Mouse (Mus musculus) MEL (cell line): ENCODE data around the gene Kidins220. TPM values are rescaled to one million over a fixed set of nuclear protein-coding genes. Genes with fewer than 3 reads are reported as not detected.

Experiments
- DNase-seq: peaks from one replicate; pipeline ENCODE4 v3.0.0; 2011; ENCODE audit warnings: low read depth, low spot score
- H3K27ac ChIP-seq: 2 replicates; pipeline ENCODE4 v1.5.1; 2012; ENCODE audit warnings: low read depth, mild to moderate bottlenecking, control low read depth, low read length, moderate library complexity; ENCODE audit not compliant: control insufficient read depth
- H3K27me3 ChIP-seq, 2 experiments: fragments of 150-350 bp in 1 of 2; sonication (generic) in 1 of 2; 2 replicates each; pipeline ENCODE4 v1.6.1; 2012; ENCODE audit warnings: low read length in 2 of 2, mild to moderate bottlenecking in 2 of 2, improper control_type of control experiment in 1 of 2, moderate library complexity in 1 of 2; ENCODE audit not compliant: insufficient read depth in 2 of 2, control insufficient read depth in 1 of 2
- H3K36me3 ChIP-seq, 2 experiments: 2 replicates each; pipeline ENCODE4 v1.6.1; 2012 to 2014; ENCODE audit warnings: low read length in 2 of 2, improper control_type of control experiment in 1 of 2, inconsistent platforms in 1 of 2, mild to moderate bottlenecking in 1 of 2; ENCODE audit not compliant: insufficient read depth in 2 of 2, control insufficient read depth in 1 of 2
- H3K4me1 ChIP-seq, 2 experiments: fragments of 150-350 bp in 1 of 2; sonication (generic) in 1 of 2; 2 replicates each; pipeline ENCODE4 v1.6.1; 2012; ENCODE audit warnings: low read length in 2 of 2, improper control_type of control experiment in 1 of 2, mild to moderate bottlenecking in 1 of 2; ENCODE audit not compliant: insufficient read depth in 2 of 2, control insufficient read depth in 1 of 2
- H3K4me3 ChIP-seq, 2 experiments: fragments of 150-350 bp in 1 of 2; sonication (generic) in 1 of 2; 2 replicates each; pipeline ENCODE4 v1.5.1; 2012; ENCODE audit warnings: low read depth in 2 of 2, low read length in 2 of 2, mild to moderate bottlenecking in 2 of 2, moderate library complexity in 2 of 2, control low read depth in 1 of 2, improper control_type of control experiment in 1 of 2; ENCODE audit not compliant: control insufficient read depth in 1 of 2, insufficient read depth in 1 of 2
- H3K79me2 ChIP-seq: 2 replicates; pipeline ENCODE4 v1.6.1; 2012; ENCODE audit warnings: mild to moderate bottlenecking, low read length, moderate library complexity; ENCODE audit not compliant: control insufficient read depth, poor library complexity, insufficient read depth
- H3K9ac ChIP-seq: 2 replicates; pipeline ENCODE4 v1.6.1; 2012; ENCODE audit warnings: low read depth, mild to moderate bottlenecking, control low read depth, low read length, moderate library complexity; ENCODE audit not compliant: control insufficient read depth, poor library complexity, severe bottlenecking
- H3K9me3 ChIP-seq: fragments of 150-350 bp; sonication (generic); replicated peaks from 2 replicates; pipeline ENCODE4 v1.6.1; 2012; ENCODE audit warnings: mild to moderate bottlenecking, low read length, improper control_type of control experiment, moderate library complexity; ENCODE audit not compliant: insufficient read depth
- BHLHE40 ChIP-seq: IDR thresholded peaks from 2 replicates; pipeline ENCODE4 v1.6.1; 2012; ENCODE audit warnings: low read depth, mild to moderate bottlenecking, inconsistent platforms, low read length, improper control_type of control experiment, borderline replicate concordance
- CHD1 ChIP-seq: IDR thresholded peaks from 2 replicates; pipeline ENCODE4 v1.6.1; 2012; ENCODE audit warnings: low read depth, mild to moderate bottlenecking, inconsistent platforms, low read length, improper control_type of control experiment
- CHD2 ChIP-seq: IDR thresholded peaks from 2 replicates; pipeline ENCODE4 v1.6.1; 2011; ENCODE audit warnings: low read length, improper control_type of control experiment
- ELF1 ChIP-seq: IDR thresholded peaks from 2 replicates; pipeline ENCODE4 v1.6.1; 2014; ENCODE audit warnings: low read depth, mild to moderate bottlenecking, inconsistent platforms, low read length, improper control_type of control experiment, moderate library complexity
- EP300 ChIP-seq, 2 experiments: IDR thresholded peaks; 2 replicates each; pipeline ENCODE4 v1.6.1; 2011; ENCODE audit warnings: improper control_type of control experiment in 2 of 2, low read length in 2 of 2, low read depth in 1 of 2, mild to moderate bottlenecking in 1 of 2
- ETS1 ChIP-seq: IDR thresholded peaks from 2 replicates; pipeline ENCODE4 v1.6.1; 2012; ENCODE audit warnings: low read depth, mild to moderate bottlenecking, inconsistent platforms, low read length, improper control_type of control experiment, moderate library complexity
- GABPA ChIP-seq: IDR thresholded peaks from 2 replicates; pipeline ENCODE4 v1.6.1; 2012; ENCODE audit warnings: low read depth, mild to moderate bottlenecking, inconsistent platforms, low read length, improper control_type of control experiment, moderate library complexity
- HCFC1 ChIP-seq: IDR thresholded peaks from 2 replicates; pipeline ENCODE4 v1.6.1; 2012; ENCODE audit warnings: low read depth, mild to moderate bottlenecking, inconsistent platforms, low read length, improper control_type of control experiment, moderate library complexity
- JUND ChIP-seq: IDR thresholded peaks from 2 replicates; pipeline ENCODE4 v1.6.1; 2011; ENCODE audit warnings: low read depth, mild to moderate bottlenecking, improper control_type of control experiment, low read length
- KAT2A ChIP-seq: conservative IDR thresholded peaks from 2 replicates; pipeline ENCODE4 v1.6.1; 2012; ENCODE audit warnings: low read depth, low read length, improper control_type of control experiment, inconsistent platforms
- MAFK ChIP-seq: IDR thresholded peaks from 2 replicates; pipeline ENCODE4 v1.6.1; 2011; ENCODE audit warnings: low read depth, mild to moderate bottlenecking, low read length, improper control_type of control experiment, borderline replicate concordance
- MAX ChIP-seq: IDR thresholded peaks from 2 replicates; pipeline ENCODE4 v1.6.1; 2011; ENCODE audit warnings: low read length, improper control_type of control experiment
- MXI1 ChIP-seq: IDR thresholded peaks from 2 replicates; pipeline ENCODE4 v1.6.1; 2011; ENCODE audit warnings: mild to moderate bottlenecking, low read depth, low read length, improper control_type of control experiment
- NELFE ChIP-seq: IDR thresholded peaks from 2 replicates; pipeline ENCODE4 v1.6.1; 2011; ENCODE audit warnings: low read depth, low read length, improper control_type of control experiment
- NRF1 ChIP-seq: IDR thresholded peaks from 2 replicates; pipeline ENCODE4 v1.6.1; 2014; ENCODE audit warnings: low read depth, mild to moderate bottlenecking, inconsistent platforms, low read length, improper control_type of control experiment, moderate library complexity; ENCODE audit not compliant: poor library complexity, insufficient read depth, severe bottlenecking
- POLR2AphosphoS2 ChIP-seq: IDR thresholded peaks from 2 replicates; pipeline ENCODE4 v1.6.1; 2011; ENCODE audit warnings: low read length, improper control_type of control experiment
- POLR2AphosphoS5 ChIP-seq: IDR thresholded peaks from 2 replicates; pipeline ENCODE4 v1.6.1; 2012; ENCODE audit warnings: low read depth, borderline replicate concordance, mild to moderate bottlenecking, inconsistent platforms, low read length, moderate library complexity, mixed read lengths
- RAD21 ChIP-seq: IDR thresholded peaks from 2 replicates; pipeline ENCODE4 v1.6.1; 2011; ENCODE audit warnings: mild to moderate bottlenecking, low read depth, low read length, improper control_type of control experiment
- TBP ChIP-seq: IDR thresholded peaks from 2 replicates; pipeline ENCODE4 v1.8.0; 2011; ENCODE audit warnings: low read depth, low read length, improper control_type of control experiment
- TCF12 ChIP-seq: IDR thresholded peaks from 2 replicates; pipeline ENCODE4 v1.6.1; 2014; ENCODE audit warnings: low read depth, mild to moderate bottlenecking, inconsistent platforms, low read length, improper control_type of control experiment, moderate library complexity
- USF2 ChIP-seq, 2 experiments: IDR thresholded peaks; 2 replicates each; pipeline ENCODE4 v1.6.1; 2011 to 2012; ENCODE audit warnings: improper control_type of control experiment in 2 of 2, low read length in 2 of 2, borderline replicate concordance in 1 of 2, inconsistent platforms in 1 of 2, low read depth in 1 of 2, mild to moderate bottlenecking in 1 of 2; ENCODE audit not compliant: insufficient read depth in 1 of 2
- ZC3H11A ChIP-seq: IDR thresholded peaks from 2 replicates; pipeline ENCODE4 v1.6.1; 2012; ENCODE audit warnings: low read depth, mild to moderate bottlenecking, inconsistent platforms, low read length, improper control_type of control experiment
- ZMIZ1 ChIP-seq: IDR thresholded peaks from 2 replicates; pipeline ENCODE4 v1.6.1; 2012; ENCODE audit warnings: low read depth, mild to moderate bottlenecking, inconsistent platforms, low read length, improper control_type of control experiment, moderate library complexity
- ZNF384 ChIP-seq: IDR thresholded peaks from 2 replicates; pipeline ENCODE4 v1.6.1; 2012; ENCODE audit warnings: low read depth, mild to moderate bottlenecking, inconsistent platforms, low read length, improper control_type of control experiment
- polyA plus RNA-seq, 2 experiments: library from polyadenylated mRNA; stranded (reverse) in 1 of 2; unstranded in 1 of 2; fragments of >175 nt in 1 of 2; fragments of >200 nt in 1 of 2; gene quantifications; 2 replicates each; pipeline versions ENCODE4 v1.2.1 to v1.2.4; 2012; ENCODE audit warnings: low replicate concordance in 2 of 2, low read depth in 1 of 2; ENCODE audit not compliant: insufficient read length in 2 of 2, insufficient read depth in 1 of 2, missing spikeins in 1 of 2
- total RNA-seq: library from RNA; depleted of rRNA; stranded (reverse); fragments of 300-350 nt; gene quantifications from 2 replicates; pipeline ENCODE4 v1.2.3, GENCODE M21; 2012

Gene Kidins220
- total and polyA plus RNA-seq, 3 experiments, result 26.2 to 124 (median 29.2) TPM

DNA sequence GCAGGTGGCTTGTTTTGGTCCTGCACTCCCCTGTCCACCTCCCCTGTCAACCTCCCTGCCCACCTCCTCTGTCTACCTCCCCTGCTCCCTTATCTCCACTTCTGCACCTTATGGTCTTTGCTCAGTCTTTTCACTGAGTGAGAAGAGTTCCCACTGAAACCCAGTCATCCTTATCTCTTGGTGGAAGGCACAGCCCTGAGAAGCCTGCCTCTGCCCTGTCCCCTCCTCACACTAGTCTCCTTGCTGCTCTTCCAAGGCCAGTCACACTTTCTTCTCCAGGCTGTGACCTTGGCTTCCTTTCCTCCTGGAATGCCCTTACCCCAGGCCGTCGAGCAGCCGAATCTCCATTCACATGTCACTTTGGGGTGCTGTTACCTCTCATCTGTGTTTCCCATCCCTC is 44.0 kb upstream of the Kidins220 start (continued):
- TF ChIP-seq MAFK (no peak), POLR2AphosphoS5 (no peak), HCFC1 (no peak), BHLHE40 (no peak), CHD2 (no peak), TCF12 (peak; percentile 43), ZC3H11A (no peak), RAD21 (no peak), JUND (no peak)

DNA sequence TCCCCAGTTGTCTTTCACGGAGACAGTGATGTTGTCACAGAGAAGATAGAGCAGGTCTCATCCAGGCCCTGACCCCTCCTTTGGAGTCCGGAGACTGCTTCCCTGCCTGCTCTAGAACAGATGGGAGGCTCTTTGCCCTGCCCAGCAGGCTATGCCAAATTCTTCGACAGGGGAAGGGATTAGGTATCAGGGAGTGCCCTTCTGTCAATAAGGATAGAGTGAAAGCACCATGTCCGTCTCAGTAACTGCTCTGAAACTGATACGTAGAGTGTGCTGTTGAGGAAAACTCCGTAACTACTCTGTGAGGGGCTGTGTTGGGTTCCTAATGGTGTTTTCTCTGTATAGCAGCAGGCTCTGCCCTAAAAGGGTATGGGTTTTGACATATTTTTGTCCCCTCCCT is 42.6 kb upstream of the Kidins220 start:
- no peak for DNase-seq
- Histone ChIP-seq H3K36me3 (peaks cover 0 to 15% of the 10 kb centered on the region in 2 experiments; a peak in 3 of 4 replicates), H3K9ac (no peak overlapping the region), H3K4me1 (peaks cover 14 to 30% of the 10 kb centered on the region in 2 experiments), H3K27me3 (no peaks in the 10 kb centered on the region), H3K9me3 (no peaks in the 10 kb centered on the region), H3K4me3 (no peak overlapping the region), H3K27ac (no peak overlapping the region), H3K79me2 (no peaks in the 10 kb centered on the region)
- TF ChIP-seq POLR2AphosphoS2, result no peak
- TF ChIP-seq ELF1, result no peak
- no peak for TF ChIP-seq USF2 (IDR thresholded peaks at IDR 0.05; ENCODE audit: borderline replicate concordance in 1 of 2, insufficient read depth in 1 of 2, low read depth in 1 of 2, low read length in 2 of 2)
- no peak for TF ChIP-seq NELFE
- no peak for TF ChIP-seq ZNF384
- no peak for TF ChIP-seq ZC3H11A
- no peak for TF ChIP-seq EP300 (IDR thresholded peaks at IDR 0.05; ENCODE audit: low read depth in 1 of 2, low read length in 2 of 2)
- TF ChIP-seq GABPA, result no peak
- TF ChIP-seq HCFC1, result no peak
- TF ChIP-seq KAT2A, result no peak
- no peak for TF ChIP-seq ZMIZ1
- no peak for TF ChIP-seq JUND
- no peak for TF ChIP-seq ETS1
- TF ChIP-seq NRF1, result no peak
- TF ChIP-seq MXI1, result no peak
- no peak for TF ChIP-seq CHD1
- TF ChIP-seq TBP, result no peak
- no peak for TF ChIP-seq MAX
- no peak for TF ChIP-seq POLR2AphosphoS5
- TF ChIP-seq CHD2, result no peak
